Mouse (Mus musculus): ENCODE data around the gene Vgf. TPM values are rescaled to one million over a fixed set of nuclear protein-coding genes. Genes with fewer than 3 reads are reported as not detected.

Vgf gene
- polyA plus RNA-seq, 2 experiments: 0.04 TPM; not detected in 1

DNA sequence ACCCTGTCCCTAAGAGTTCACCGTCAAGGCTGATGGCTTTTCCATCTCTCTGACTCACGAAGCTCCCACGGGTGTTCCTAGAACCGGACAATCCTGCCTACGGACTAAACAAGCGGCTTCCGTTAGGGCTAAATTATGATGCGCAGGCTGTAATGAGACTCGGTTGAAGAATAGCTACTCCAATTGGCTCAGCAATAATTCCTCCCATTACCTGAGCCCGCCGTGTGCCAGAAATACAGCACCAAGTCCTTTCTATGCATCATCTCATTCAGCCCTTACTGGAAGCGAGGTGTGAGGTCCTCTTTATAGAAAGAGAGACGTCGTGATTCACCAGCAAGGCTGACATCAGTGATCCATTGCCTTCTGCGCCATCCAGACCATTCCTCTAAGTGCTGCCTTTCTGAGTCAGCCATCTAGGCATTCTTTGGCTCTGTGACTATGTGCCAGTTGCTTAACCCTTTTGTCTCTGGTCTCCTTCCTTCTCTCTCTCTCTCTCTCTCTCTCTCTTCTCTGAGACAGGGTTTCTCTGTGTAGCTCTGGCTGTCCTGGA, 13.7 kb upstream of the Vgf start:
- Histone ChIP-seq H3K4me2 (ENCODE audit: low read depth) (no peak overlapping the region), H3K27ac (no peak overlapping the region), H3K4me3 (ENCODE audit: insufficient read depth in 1 of 2, low read depth in 2 of 2, low read length in 2 of 2) (no peak overlapping the region), H3K4me1 (replicated peaks; ENCODE audit: control insufficient read depth in 2 of 2, insufficient read depth in 2 of 2, low read length in 1 of 2) (no peaks in the 10 kb centered on the region), H3K27me3 (ENCODE audit: control insufficient read depth, insufficient read depth, low read length) (no peaks in the 10 kb centered on the region), H3K36me3 (replicated peaks; ENCODE audit: control insufficient read depth, insufficient read depth, low read depth) (no peaks in the 10 kb centered on the region), H3K9ac (replicated peaks) (no peak overlapping the region), H3K9me3 (ENCODE audit: control insufficient read depth, low read length) (no peaks in the 10 kb centered on the region)
- 65% methylated on average over 15 of the region's 15 CpGs for WGBS (ENCODE audit: insufficient replicate concordance)
- DNase-seq (ENCODE audit: low read depth in 3 of 3, low spot score in 3 of 3): no peak
- TF ChIP-seq EP300 (IDR thresholded peaks at IDR 0.05; ENCODE audit: low read depth) (no peak), CTCF (IDR thresholded peaks at IDR 0.05; ENCODE audit: low read depth) (no peak)
- ATAC-seq (ENCODE audit: insufficient read depth): no peak

DNA sequence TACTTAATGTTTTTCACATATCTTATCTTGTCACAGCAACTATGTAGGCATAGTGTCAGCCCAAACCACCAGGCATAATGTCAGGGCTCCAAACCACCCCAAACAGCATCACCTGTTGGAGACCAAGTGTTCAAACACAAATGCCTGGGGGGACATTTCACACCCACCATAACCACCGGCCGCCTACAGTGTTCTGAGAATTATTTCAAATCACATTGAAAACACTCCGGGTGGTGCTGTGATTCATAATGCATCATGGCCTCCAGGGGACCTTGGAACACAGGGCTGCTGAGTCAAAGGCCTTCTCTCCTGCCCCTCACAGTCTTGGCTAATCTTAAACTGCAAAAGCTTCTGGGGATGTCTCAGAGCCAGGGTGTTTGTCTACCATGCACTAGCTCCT, 10.3 kb upstream of the Vgf start:
- Histone ChIP-seq H3K27me3 (ENCODE audit: control insufficient read depth, insufficient read depth, low read length) (no peaks in the 10 kb centered on the region), H3K4me3 (ENCODE audit: insufficient read depth in 1 of 2, low read depth in 2 of 2, low read length in 2 of 2) (no peak overlapping the region), H3K9ac (replicated peaks) (no peak overlapping the region), H3K27ac (no peak overlapping the region), H3K4me2 (ENCODE audit: low read depth) (no peak overlapping the region), H3K4me1 (replicated peaks; ENCODE audit: control insufficient read depth in 2 of 2, insufficient read depth in 2 of 2, low read length in 1 of 2) (no peaks in the 10 kb centered on the region), H3K9me3 (ENCODE audit: control insufficient read depth, low read length) (no peaks in the 10 kb centered on the region), H3K36me3 (replicated peaks; ENCODE audit: control insufficient read depth, insufficient read depth, low read depth) (no peaks in the 10 kb centered on the region)
- no peak for ATAC-seq (ENCODE audit: insufficient read depth)
- no peak for TF ChIP-seq EP300 (IDR thresholded peaks at IDR 0.05; ENCODE audit: low read depth)
- TF ChIP-seq CTCF (IDR thresholded peaks at IDR 0.05; ENCODE audit: low read depth): no peak
- 81% methylated on average over 3 of the region's 3 CpGs for WGBS (ENCODE audit: insufficient replicate concordance)
- DNase-seq (ENCODE audit: low read depth in 3 of 3, low spot score in 3 of 3): no peak

DNA sequence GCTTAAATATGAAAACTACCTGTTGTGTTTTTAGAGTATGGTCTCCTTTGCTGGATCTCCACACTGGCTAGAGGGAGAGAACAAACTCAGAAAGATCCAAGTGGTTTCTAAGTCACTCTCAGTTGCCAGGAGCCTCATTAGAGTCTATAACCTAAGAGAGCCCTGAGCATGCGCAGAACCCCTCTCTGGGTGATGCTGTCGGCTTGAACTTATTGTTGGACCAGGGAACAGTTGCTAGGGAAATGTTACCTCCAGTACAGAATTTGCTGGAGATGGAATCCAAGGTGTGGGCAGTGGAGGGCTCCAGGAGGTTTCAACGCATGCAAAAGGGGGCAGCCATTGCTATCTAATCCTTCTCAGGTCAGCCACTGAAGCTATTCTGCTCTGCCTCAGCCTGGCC, 1.9 kb upstream of the Vgf start:
- no peaks in the 10 kb centered on the region for H3K4me1 ChIP-seq (replicated peaks; ENCODE audit: control insufficient read depth in 2 of 2, insufficient read depth in 2 of 2, low read length in 1 of 2)
- H3K4me2 ChIP-seq (ENCODE audit: low read depth): no peak overlapping the region
- DNase-seq (ENCODE audit: low read depth in 3 of 3, low spot score in 3 of 3) (no peak), ATAC-seq (ENCODE audit: insufficient read depth) (no peak)
- no peak overlapping the region for H3K4me3 ChIP-seq (ENCODE audit: insufficient read depth in 1 of 2, low read depth in 2 of 2, low read length in 2 of 2)
- 37% methylated on average over 3 of the region's 3 CpGs for WGBS (ENCODE audit: insufficient replicate concordance)
- peaks cover 53% of the 10 kb centered on the region for H3K27me3 ChIP-seq (ENCODE audit: control insufficient read depth, insufficient read depth, low read length)
- TF ChIP-seq EP300 (IDR thresholded peaks at IDR 0.05; ENCODE audit: low read depth) (no peak), CTCF (IDR thresholded peaks at IDR 0.05; ENCODE audit: low read depth) (no peak)
- H3K9ac ChIP-seq (replicated peaks): no peak overlapping the region
- no peak overlapping the region for H3K27ac ChIP-seq
- no peaks in the 10 kb centered on the region for H3K9me3 ChIP-seq (ENCODE audit: control insufficient read depth, low read length)
- H3K36me3 ChIP-seq (replicated peaks; ENCODE audit: control insufficient read depth, insufficient read depth, low read depth): no peaks in the 10 kb centered on the region

DNA sequence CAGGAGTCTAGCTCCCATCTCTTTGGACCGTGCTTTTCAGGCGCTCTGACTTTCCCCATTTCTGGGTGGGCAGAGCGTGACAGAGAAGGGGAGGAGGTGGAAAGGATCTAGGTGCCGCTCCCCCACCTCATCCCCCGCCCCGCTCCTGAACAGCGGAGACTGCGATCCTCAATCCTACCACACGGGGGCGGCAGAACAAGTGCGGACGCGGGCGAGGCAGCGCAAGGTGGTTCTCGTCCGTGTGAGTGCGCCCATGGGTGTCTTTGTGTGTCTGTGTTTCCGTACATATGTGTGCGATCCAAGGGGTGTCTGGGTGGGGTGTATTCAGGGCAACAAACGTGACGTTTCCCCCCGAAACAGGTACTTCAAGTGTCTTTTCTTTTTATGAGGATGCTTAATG, 1.1 kb upstream of the Vgf start:
- peak; percentile 36; the same call in 1 of the 2 replicates for ATAC-seq (ENCODE audit: insufficient read depth)
- TF ChIP-seq EP300 (IDR thresholded peaks at IDR 0.05; ENCODE audit: low read depth): no peak
- peak; percentile 99 for TF ChIP-seq CTCF (IDR thresholded peaks at IDR 0.05; ENCODE audit: low read depth)
- WGBS (ENCODE audit: insufficient replicate concordance): under 1% methylated on average over 23 of the region's 23 CpGs
- Histone ChIP-seq H3K4me3 (ENCODE audit: insufficient read depth in 1 of 2, low read depth in 2 of 2, low read length in 2 of 2) (no peak overlapping the region), H3K9ac (replicated peaks) (no peak overlapping the region), H3K27ac (no peak overlapping the region), H3K4me2 (ENCODE audit: low read depth) (no peak overlapping the region), H3K36me3 (replicated peaks; ENCODE audit: control insufficient read depth, insufficient read depth, low read depth) (no peaks in the 10 kb centered on the region), H3K4me1 (replicated peaks; ENCODE audit: control insufficient read depth in 2 of 2, insufficient read depth in 2 of 2, low read length in 1 of 2) (no peaks in the 10 kb centered on the region; a peak in 1 of 4 replicates), H3K9me3 (ENCODE audit: control insufficient read depth, low read length) (no peaks in the 10 kb centered on the region), H3K27me3 (ENCODE audit: control insufficient read depth, insufficient read depth, low read length) (peaks cover 62% of the 10 kb centered on the region)
- peak in 1 of 3 experiments; percentile 42 for DNase-seq (ENCODE audit: low read depth in 3 of 3, low spot score in 3 of 3)

DNA sequence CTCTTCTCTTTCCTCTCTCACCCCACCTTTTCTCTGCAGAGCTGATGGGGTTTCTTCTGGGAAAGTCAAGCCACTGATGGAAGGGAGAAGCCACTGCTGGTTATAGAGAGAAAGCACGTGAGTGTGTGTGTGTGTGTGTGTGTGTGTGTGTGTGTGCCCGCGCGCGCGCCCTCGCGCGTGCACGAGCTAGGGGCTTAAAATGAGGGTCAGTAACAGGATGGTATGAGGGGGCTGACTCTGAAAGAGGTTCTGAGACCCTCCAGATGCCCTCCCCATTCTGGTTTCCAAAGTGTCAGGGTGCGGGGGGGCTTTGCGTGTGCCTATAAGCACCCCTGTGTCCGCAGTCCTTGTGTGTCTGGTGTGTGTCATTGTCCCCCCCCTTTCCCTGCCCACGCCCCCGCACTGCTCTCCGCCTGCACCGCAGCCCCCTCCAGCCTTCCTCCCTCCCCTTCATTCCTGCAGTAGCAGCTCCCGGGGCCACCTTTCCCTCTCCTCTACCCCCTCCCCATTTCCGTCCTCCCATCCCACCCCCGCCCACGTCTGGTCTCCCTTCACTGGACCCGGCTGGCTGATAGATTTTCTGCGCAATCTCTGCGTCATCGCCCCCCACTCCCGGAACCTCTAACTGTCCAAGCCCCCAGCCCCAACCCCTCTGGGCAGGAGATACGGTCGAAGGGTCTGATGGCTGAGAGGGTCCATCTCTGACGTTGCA, 2.5 kb downstream of the Vgf start:
- Histone ChIP-seq H3K4me3 (ENCODE audit: insufficient read depth in 1 of 2, low read depth in 2 of 2, low read length in 2 of 2) (no peak overlapping the region), H3K36me3 (replicated peaks; ENCODE audit: control insufficient read depth, insufficient read depth, low read depth) (no peaks in the 10 kb centered on the region), H3K27ac (no peak overlapping the region), H3K9me3 (ENCODE audit: control insufficient read depth, low read length) (no peaks in the 10 kb centered on the region), H3K27me3 (ENCODE audit: control insufficient read depth, insufficient read depth, low read length) (peaks cover 87% of the 10 kb centered on the region), H3K4me1 (replicated peaks; ENCODE audit: control insufficient read depth in 2 of 2, insufficient read depth in 2 of 2, low read length in 1 of 2) (peaks cover 7 to 12% of the 10 kb centered on the region in 2 experiments), H3K4me2 (ENCODE audit: low read depth) (no peak overlapping the region), H3K9ac (replicated peaks) (no peak overlapping the region)
- ATAC-seq (ENCODE audit: insufficient read depth) (no peak), DNase-seq (ENCODE audit: low read depth in 3 of 3, low spot score in 3 of 3) (no peak)
- TF ChIP-seq CTCF (IDR thresholded peaks at IDR 0.05; ENCODE audit: low read depth) (no peak), EP300 (IDR thresholded peaks at IDR 0.05; ENCODE audit: low read depth) (no peak)
- WGBS (ENCODE audit: insufficient replicate concordance): 8% methylated on average over 29 of the region's 29 CpGs
